Mouse (Mus musculus) monocyte, adult 5-6 weeks (primary cell): ENCODE measurements around the gene Tbc1d2b. TPM values are rescaled to one million over a fixed set of nuclear protein-coding genes. Genes with fewer than 3 reads are reported as not detected.

Source experiments
- ATAC-seq: fragments of 153-309, 156-312 bp; replicated peaks from 2 replicates; pipeline ENCODE4 v1.8.0; 2017; ENCODE audit warnings: mild to moderate bottlenecking; ENCODE audit not compliant: low TSS enrichment, insufficient number of reproducible peaks, severe bottlenecking, poor library complexity, low FRiP score
- total RNA-seq: library from RNA; stranded (forward); fragments of 200-1000, 200-491, 200-594 nt; gene quantifications from 3 replicates; pipeline ENCODE4 v1.2.3, GENCODE M21; 2017

Tbc1d2b gene
- total RNA-seq, 1 experiment from 2014 or later, result 51.8 TPM

- ATAC-seq, result no peak
Measured at GRCm38 (mm10) chr9:90162243-90162925, 108.2 kb downstream of the Tbc1d2b start.

Other genes with a start within 250 kb of the Tbc1d2b start
- gene Ctsh, start 216.7 kb downstream of the Tbc1d2b start, total RNA-seq, result 117 to 205 TPM (median 169 TPM) in 3 replicates
- 337 to 441 TPM (median 353 TPM) in 3 replicates for gene Morf4l1, start 156.0 kb downstream of the Tbc1d2b start, total RNA-seq
- gene Adamts7, start 107.7 kb downstream of the Tbc1d2b start, total RNA-seq, result not detected in 3 replicates